Mouse (Mus musculus) intestine, embryonic 14.5 days (tissue): ENCODE data around the gene Lrba. TPM values are rescaled to one million over a fixed set of nuclear protein-coding genes. Genes with fewer than 3 reads are reported as not detected.
A peak's percentile ranks its signal among the peaks of the same experiment; 100 is the strongest.

Experiments used
- ATAC-seq: fragments of 200-750 bp; cut with Nextera tagmentation; replicated peaks from 2 replicates; pipeline ENCODE4 v1.8.0; 2017; ENCODE audit warnings: low read depth, moderate number of reproducible peaks, moderate TSS enrichment, moderate library complexity; ENCODE audit not compliant: low FRiP score, low TSS enrichment
- DNase-seq: peaks from one replicate; pipeline ENCODE4 v3.0.0-alpha.2; 2018; ENCODE audit warnings: low spot score
- H3K27ac ChIP-seq: fragments of 300-500 bp; sonication (generic); 2 replicates; pipeline ENCODE4 v1.5.1; 2014; ENCODE audit warnings: low read depth, mild to moderate bottlenecking, control low read depth
- H3K27me3 ChIP-seq: fragments of 300-500 bp; sonication (generic); replicated peaks from 2 replicates; pipeline ENCODE4 v1.6.1; 2014; ENCODE audit warnings: low read length, control low read depth; ENCODE audit not compliant: control insufficient read depth, insufficient read depth
- H3K36me3 ChIP-seq: fragments of 300-500 bp; sonication (generic); 2 replicates; pipeline ENCODE4 v1.6.1; 2014; ENCODE audit warnings: low read length, control low read depth; ENCODE audit not compliant: control insufficient read depth, insufficient read depth
- H3K4me1 ChIP-seq: fragments of 300-500 bp; sonication (generic); replicated peaks from 2 replicates; pipeline ENCODE4 v1.6.1; 2014; ENCODE audit warnings: low read length, control low read depth, mixed read lengths; ENCODE audit not compliant: control insufficient read depth, insufficient read depth
- H3K4me2 ChIP-seq: fragments of 300-500 bp; sonication (generic); 2 replicates; pipeline ENCODE4 v1.6.1; 2014; ENCODE audit warnings: low read length
- H3K4me3 ChIP-seq: fragments of 300-500 bp; sonication (generic); 2 replicates; pipeline ENCODE4 v1.5.1; 2014; ENCODE audit warnings: low read depth, low read length, control low read depth, mixed read lengths
- H3K9ac ChIP-seq: fragments of 300-500 bp; sonication (generic); 2 replicates; pipeline ENCODE4 v1.6.1; 2014; ENCODE audit warnings: mild to moderate bottlenecking, low read length
- H3K9me3 ChIP-seq: fragments of 300-500 bp; sonication (generic); 2 replicates; pipeline ENCODE4 v1.6.1; 2016; ENCODE audit warnings: low read length, control low read depth; ENCODE audit not compliant: control insufficient read depth
- WGBS: fragments of 180-500 bp; shearing (Covaris S2); extraction: QIAGEN DNeasy Blood & Tissue Kit; methylation state at CpG from one replicate; pipeline ENCODE4 v1.1.7; 2014; 5-methylcytosine and 5-hydroxymethylcytosine counted together
- polyA plus RNA-seq: library from polyadenylated mRNA; unstranded; fragments of >200 nt; fragmentation: Nextera tagmentation; extraction: Ambion mirVana; gene quantifications from 2 replicates; pipeline ENCODE4 v1.2.1, GENCODE M21; 2014

Gene Lrba
- polyA plus RNA-seq, 1 experiment from 2014 or later: 14.1 TPM

DNA sequence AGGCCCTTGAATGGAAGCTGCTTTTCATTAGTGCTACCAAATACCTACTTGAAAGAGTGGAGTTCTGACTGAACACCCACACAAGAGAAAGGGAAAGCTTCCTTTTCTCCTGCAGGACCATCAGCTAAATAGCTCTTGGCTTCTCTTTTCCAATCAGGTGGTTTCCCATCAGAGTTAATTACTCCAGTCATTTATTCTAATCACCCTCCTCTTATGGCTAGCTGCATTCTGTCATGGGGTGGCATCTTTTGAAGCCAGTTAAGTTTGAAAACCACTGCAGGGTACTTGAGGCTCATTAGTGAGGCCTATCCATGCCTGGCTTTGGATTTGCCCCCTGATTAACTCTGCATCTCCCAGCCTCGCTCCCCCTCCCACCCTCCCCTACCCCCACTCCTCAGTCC, 476.7 kb downstream of the Lrba start:
- ATAC-seq (no peak), DNase-seq (no peak)
- no peak overlapping the region for H3K4me3 ChIP-seq
- no peak overlapping the region for H3K4me2 ChIP-seq
- H3K27me3 ChIP-seq: no peaks in the 10 kb centered on the region
- no peaks in the 10 kb centered on the region for H3K36me3 ChIP-seq
- H3K9ac ChIP-seq: no peak overlapping the region
- H3K9me3 ChIP-seq: no peaks in the 10 kb centered on the region
- peaks cover 16% of the 10 kb centered on the region for H3K4me1 ChIP-seq
- no peak overlapping the region for H3K27ac ChIP-seq
- WGBS: 14% methylated on average over 1 of the region's 1 CpGs

DNA sequence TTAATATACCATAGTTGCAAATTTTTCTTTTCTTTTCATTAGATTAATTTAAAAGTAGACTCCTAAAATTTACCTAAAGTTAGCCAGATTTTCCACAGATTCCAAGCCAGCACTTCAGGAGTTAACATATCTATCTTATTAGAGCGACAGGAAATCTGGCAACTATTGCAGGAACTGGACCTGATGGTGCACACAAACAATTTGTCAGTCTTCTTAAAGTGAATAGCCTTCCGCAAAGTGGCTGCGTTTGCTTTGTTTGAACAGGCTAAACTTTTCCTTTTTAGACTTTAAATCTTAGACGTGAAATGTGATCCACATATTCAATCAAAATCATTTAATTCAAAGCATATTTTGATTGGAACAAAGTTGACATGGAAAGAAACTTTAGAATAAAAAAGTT, 485.0 kb downstream of the Lrba start:
- peaks cover 19% of the 10 kb centered on the region for H3K4me1 ChIP-seq
- no peaks in the 10 kb centered on the region for H3K36me3 ChIP-seq
- H3K9ac ChIP-seq: no peak overlapping the region
- 17% methylated on average over 4 of the region's 4 CpGs for WGBS
- H3K4me2 ChIP-seq: no peak overlapping the region
- no peaks in the 10 kb centered on the region for H3K27me3 ChIP-seq
- no peaks in the 10 kb centered on the region for H3K9me3 ChIP-seq
- H3K4me3 ChIP-seq: no peak overlapping the region
- no peak overlapping the region for H3K27ac ChIP-seq
- ATAC-seq (no peak), DNase-seq (no peak)

DNA sequence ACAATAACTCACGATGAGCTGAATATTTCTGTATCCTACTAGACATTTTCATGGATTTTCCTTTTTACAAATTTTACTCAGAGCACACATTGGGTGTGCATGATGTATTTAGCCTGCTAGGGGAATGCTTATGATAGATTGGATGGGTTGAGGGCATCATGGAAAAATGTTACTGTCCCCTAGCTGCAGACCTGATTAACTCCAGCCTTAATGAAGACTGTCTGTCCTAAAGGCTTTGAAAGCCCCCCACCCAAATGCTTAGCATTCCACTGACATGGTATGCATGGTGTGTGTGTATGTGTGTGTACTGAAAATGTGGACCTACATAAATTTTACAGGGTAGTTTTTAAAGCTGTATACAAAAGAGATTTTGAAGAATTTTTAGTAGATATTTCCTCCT, 487.1 kb downstream of the Lrba start:
- ATAC-seq: no peak
- H3K27ac ChIP-seq: peak overlapping the region; percentile 83

DNA sequence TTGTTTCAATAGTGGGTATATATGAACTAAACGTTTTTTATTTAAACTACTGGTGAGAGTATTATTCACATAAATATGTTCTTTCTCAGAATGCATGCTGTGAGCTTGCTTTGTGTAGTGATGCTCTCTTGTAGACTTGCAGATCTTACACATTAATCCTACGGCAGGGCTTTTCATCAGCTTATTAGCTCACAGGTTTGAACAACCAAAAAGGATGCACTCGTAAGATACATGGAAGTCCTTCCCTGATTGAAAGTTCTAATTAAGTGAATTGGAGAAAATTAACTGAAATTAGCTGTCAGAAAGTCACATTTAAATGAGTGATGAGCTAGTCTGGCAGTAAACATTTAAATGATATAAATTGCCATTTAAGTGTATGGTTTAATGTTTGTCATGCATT, 488.3 kb downstream of the Lrba start:
- Histone ChIP-seq H3K4me3 (no peak overlapping the region), H3K4me1 (peaks cover 31% of the 10 kb centered on the region), H3K27ac (peak overlapping the region; percentile 43; the same call in 1 of the 2 replicates), H3K4me2 (no peak overlapping the region), H3K9ac (no peak overlapping the region), H3K9me3 (no peaks in the 10 kb centered on the region), H3K27me3 (no peaks in the 10 kb centered on the region), H3K36me3 (no peaks in the 10 kb centered on the region)
- DNase-seq (no peak), ATAC-seq (no peak)
- 42% methylated on average over 3 of the region's 3 CpGs for WGBS

More for the DNA sequence above, 487.1 kb downstream of the Lrba start:
- H3K4me1 ChIP-seq: peaks cover 25% of the 10 kb centered on the region
- no peak overlapping the region for H3K4me3 ChIP-seq
- H3K27me3 ChIP-seq: no peaks in the 10 kb centered on the region
- DNase-seq: no peak
- WGBS: 48% methylated on average over 1 of the region's 1 CpGs
- peak overlapping the region; percentile 29 for H3K4me2 ChIP-seq
- no peaks in the 10 kb centered on the region for H3K36me3 ChIP-seq
- no peaks in the 10 kb centered on the region for H3K9me3 ChIP-seq
- H3K9ac ChIP-seq: 0 out of 2 replicates have a peak overlapping the region, but pooled peaks have one; percentile 20

DNA sequence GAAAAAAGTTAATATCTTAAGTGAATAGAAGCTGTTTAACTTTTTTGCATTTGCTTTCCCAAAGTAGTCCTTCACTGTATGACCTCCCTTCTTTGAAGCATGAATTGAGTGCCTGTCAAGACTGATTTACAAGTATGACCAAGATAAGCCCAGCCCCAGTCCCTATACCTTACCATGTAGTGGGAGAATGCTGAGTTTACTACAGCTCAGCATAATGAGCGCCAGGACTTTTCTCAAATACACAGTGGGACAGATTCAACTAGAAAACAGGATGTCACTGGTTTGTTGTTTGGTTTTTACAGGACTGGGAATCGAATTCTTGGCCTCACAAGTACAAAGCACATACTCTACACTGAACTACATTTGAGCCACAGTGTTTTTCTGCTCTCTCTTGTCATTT, 490.0 kb downstream of the Lrba start:
- Histone ChIP-seq H3K9ac (no peak overlapping the region), H3K9me3 (no peaks in the 10 kb centered on the region), H3K4me2 (no peak overlapping the region), H3K4me1 (peaks cover 40% of the 10 kb centered on the region), H3K27ac (peak overlapping the region; percentile 69), H3K4me3 (no peak overlapping the region), H3K36me3 (no peaks in the 10 kb centered on the region), H3K27me3 (no peaks in the 10 kb centered on the region)
- DNase-seq: no peak
- no peak for ATAC-seq
- WGBS: 39% methylated on average over 2 of the region's 2 CpGs

DNA sequence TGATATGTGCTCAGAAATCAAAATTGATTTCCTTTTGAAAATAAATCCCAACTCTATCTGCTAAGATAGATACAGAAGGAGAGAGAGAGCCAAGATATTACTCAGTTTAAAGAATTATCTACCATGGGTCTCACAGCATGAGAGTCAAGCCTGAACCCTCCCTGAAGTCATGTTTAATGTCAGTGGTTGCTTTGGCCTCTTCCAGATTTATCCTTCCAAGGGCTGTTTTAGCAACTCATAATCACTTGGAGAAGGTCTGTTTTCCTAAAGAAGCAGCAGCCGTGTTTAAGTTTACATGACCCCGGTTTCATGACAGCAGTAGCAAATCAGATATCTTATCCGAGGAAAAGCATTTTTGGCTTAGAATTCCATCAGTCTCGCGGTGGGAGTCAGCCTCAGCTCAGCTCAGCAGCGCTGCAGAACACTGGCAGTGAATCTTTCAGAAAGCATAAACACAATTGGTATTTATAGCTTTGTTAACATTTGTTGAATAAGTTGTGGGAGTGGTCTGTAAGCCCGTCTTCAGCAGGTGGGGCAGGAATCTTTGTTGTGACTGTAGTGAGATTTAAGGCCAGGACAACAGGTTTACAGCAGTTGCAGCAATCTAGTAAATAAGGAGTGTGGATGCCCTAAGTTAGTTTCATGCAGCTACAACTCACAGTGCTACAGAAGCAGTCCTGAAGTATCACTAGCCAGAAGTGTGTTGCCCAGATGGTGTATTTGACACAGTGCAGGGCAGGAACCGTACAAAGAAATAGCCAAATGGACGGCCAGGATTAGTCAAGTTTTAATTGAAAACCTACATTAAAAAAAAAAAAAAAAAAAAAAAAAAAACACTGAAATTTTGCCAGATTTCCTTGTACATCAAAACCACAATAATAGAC, 499.2 kb downstream of the Lrba start:
- peak; percentile 88 for ATAC-seq
- Histone ChIP-seq H3K27me3 (no peaks in the 10 kb centered on the region), H3K9ac (peak overlapping the region; percentile 63), H3K9me3 (no peaks in the 10 kb centered on the region), H3K4me3 (peak overlapping the region; percentile 36), H3K27ac (peak overlapping the region; percentile 97), H3K4me1 (peaks cover 18% of the 10 kb centered on the region; the same call in 1 of the 2 replicates), H3K36me3 (no peaks in the 10 kb centered on the region), H3K4me2 (peak overlapping the region; percentile 58)
- 12% methylated on average over 9 of the region's 9 CpGs for WGBS
- peak; percentile 72 for DNase-seq

DNA sequence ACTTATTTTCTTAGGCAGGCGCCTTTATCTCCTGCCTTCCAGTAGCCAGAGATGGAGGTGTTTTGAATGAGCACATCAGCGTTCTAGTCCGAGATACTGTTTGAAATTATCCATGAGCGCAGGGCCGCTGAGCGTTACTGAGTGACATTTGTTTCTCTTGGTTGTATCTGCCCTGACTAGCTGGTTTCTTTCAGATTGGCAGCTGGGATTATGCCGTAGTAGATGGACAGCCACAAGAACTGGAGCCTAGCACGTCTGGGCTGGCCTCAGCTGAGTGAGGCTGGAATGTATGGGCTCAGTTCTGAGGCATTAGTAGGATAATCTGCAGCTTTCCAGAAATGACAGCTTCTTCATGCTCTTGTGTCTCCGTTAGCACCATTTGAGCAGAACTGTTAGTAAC, 500.6 kb downstream of the Lrba start:
- H3K4me3 ChIP-seq: peak overlapping the region; percentile 36
- peak overlapping the region; percentile 58 for H3K4me2 ChIP-seq
- H3K27ac ChIP-seq: peak overlapping the region; percentile 97
- H3K27me3 ChIP-seq: no peaks in the 10 kb centered on the region
- H3K36me3 ChIP-seq: no peaks in the 10 kb centered on the region
- peak overlapping the region; percentile 63 for H3K9ac ChIP-seq
- ATAC-seq (peak; percentile 32; the same call in 1 of the 2 replicates), DNase-seq (peak; percentile 72)
- no peaks in the 10 kb centered on the region for H3K9me3 ChIP-seq
- WGBS: 19% methylated on average over 9 of the region's 9 CpGs
- peaks cover 7% of the 10 kb centered on the region; the same call in 1 of the 2 replicates for H3K4me1 ChIP-seq

DNA sequence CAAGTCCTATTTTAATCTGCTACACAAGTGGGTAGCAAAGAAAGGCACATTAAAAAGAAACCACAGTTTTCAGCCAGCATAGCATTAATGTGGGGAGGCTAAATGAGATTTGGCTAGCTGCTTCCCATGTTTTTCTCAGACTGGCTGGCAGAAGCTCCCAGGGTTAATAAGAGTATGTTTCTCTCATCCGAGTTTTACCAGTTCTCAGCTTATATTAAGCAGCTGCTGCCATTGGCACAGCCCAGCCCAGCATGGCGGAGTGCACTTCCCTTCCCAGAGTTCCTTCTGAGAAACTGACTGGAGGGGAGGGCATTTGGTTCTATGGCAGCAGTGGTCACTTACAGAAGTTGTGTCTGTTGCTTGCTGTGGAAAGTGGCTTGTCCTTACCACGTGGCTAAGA, 514.4 kb downstream of the Lrba start:
- H3K9ac ChIP-seq: no peak overlapping the region
- H3K27ac ChIP-seq: no peak overlapping the region
- peaks cover 17% of the 10 kb centered on the region for H3K36me3 ChIP-seq
- H3K4me2 ChIP-seq: no peak overlapping the region
- WGBS: 78% methylated on average over 3 of the region's 3 CpGs
- H3K4me1 ChIP-seq: no peaks in the 10 kb centered on the region
- H3K9me3 ChIP-seq: no peaks in the 10 kb centered on the region
- DNase-seq: no peak
- no peaks in the 10 kb centered on the region for H3K27me3 ChIP-seq
- no peak overlapping the region for H3K4me3 ChIP-seq
- ATAC-seq: no peak

DNA sequence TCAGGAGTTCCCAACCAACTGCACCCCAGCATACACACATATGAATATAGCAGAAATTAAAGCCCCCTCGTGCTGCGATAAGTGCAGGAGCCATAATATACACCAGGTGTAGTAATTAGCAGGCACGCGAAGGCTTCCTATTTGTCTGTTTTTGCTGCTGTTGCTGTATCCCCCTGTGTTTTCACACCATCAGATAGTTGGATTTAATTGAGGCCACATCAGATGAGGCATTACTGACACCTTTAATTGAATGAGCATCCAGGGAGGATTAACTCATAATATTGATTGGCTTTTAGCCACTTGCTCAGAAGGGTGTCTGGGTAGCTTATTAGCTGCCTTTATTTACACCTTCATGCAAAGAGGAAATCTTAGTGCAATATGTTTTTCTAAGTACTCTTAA, 515.3 kb downstream of the Lrba start:
- Histone ChIP-seq H3K27me3 (no peaks in the 10 kb centered on the region), H3K4me2 (no peak overlapping the region), H3K27ac (no peak overlapping the region), H3K9me3 (no peaks in the 10 kb centered on the region), H3K4me1 (no peaks in the 10 kb centered on the region), H3K4me3 (no peak overlapping the region), H3K36me3 (peaks cover 17% of the 10 kb centered on the region), H3K9ac (no peak overlapping the region)
- ATAC-seq (no peak), DNase-seq (no peak)
- 89% methylated on average over 4 of the region's 4 CpGs for WGBS
